Mouse (Mus musculus) liver, embryonic 12.5 days (tissue): ENCODE measurements around the gene Rad54l2. TPM values are rescaled to one million over a fixed set of nuclear protein-coding genes. Genes with fewer than 3 reads are reported as not detected.

Experiments used
- ATAC-seq: fragments of 200-750 bp; cut with Nextera tagmentation; 2 replicates; pipeline ENCODE4 v1.8.0; 2017; ENCODE audit warnings: moderate number of reproducible peaks, mild to moderate bottlenecking, moderate library complexity
- H3K27ac ChIP-seq: fragments of 300-500 bp; sonication (generic); 2 replicates; pipeline ENCODE4 v1.5.1; 2016; ENCODE audit warnings: mild to moderate bottlenecking
- H3K27me3 ChIP-seq: fragments of 300-500 bp; sonication (generic); replicated peaks from 2 replicates; pipeline ENCODE4 v1.6.1; 2016; ENCODE audit warnings: mild to moderate bottlenecking, moderate library complexity
- H3K36me3 ChIP-seq: fragments of 300-500 bp; sonication (generic); 2 replicates; pipeline ENCODE4 v1.6.1; 2016; ENCODE audit warnings: mild to moderate bottlenecking, moderate library complexity
- H3K4me1 ChIP-seq: fragments of 300-500 bp; sonication (generic); 2 replicates; pipeline ENCODE4 v1.6.1; 2016
- H3K4me2 ChIP-seq: fragments of 300-500 bp; sonication (generic); 2 replicates; pipeline ENCODE4 v1.6.1; 2016; ENCODE audit warnings: mild to moderate bottlenecking, moderate library complexity
- H3K4me3 ChIP-seq: fragments of 300-500 bp; sonication (generic); 2 replicates; pipeline ENCODE4 v1.5.1; 2016; ENCODE audit warnings: mild to moderate bottlenecking, moderate library complexity
- H3K9ac ChIP-seq: fragments of 300-500 bp; sonication (generic); 2 replicates; pipeline ENCODE4 v1.6.1; 2016; ENCODE audit warnings: mild to moderate bottlenecking, moderate library complexity
- H3K9me3 ChIP-seq: fragments of 300-500 bp; sonication (generic); replicated peaks from 2 replicates; pipeline ENCODE4 v1.6.1; 2016; ENCODE audit warnings: mild to moderate bottlenecking, moderate library complexity
- WGBS: fragments of 180-500 bp; shearing (Covaris S2); methylation state at CpG from one replicate; pipeline ENCODE4 v1.1.7; 2016; ENCODE audit not compliant: insufficient replicate concordance; 5-methylcytosine and 5-hydroxymethylcytosine counted together
- polyA plus RNA-seq: library from polyadenylated mRNA; unstranded; fragments of >200 nt; fragmentation: Nextera tagmentation; extraction: Ambion mirVana; gene quantifications from 2 replicates; pipeline ENCODE4 v1.2.1, GENCODE M21; 2016

Gene Rad54l2
- polyA plus RNA-seq, 1 experiment from 2014 or later, result 3.9 TPM

- ATAC-seq, result no peak
- peaks cover 41% of the 10 kb centered on the region for H3K4me1 ChIP-seq
- no peak overlapping the region for H3K27ac ChIP-seq
- no peaks in the 10 kb centered on the region for H3K27me3 ChIP-seq
- H3K36me3 ChIP-seq, result no peaks in the 10 kb centered on the region
- 69% methylated on average over 3 of the region's 3 CpGs for WGBS
- no peak overlapping the region for H3K4me2 ChIP-seq
- no peak overlapping the region for H3K9ac ChIP-seq
- H3K9me3 ChIP-seq, result no peaks in the 10 kb centered on the region
- H3K4me3 ChIP-seq, result no peak overlapping the region
These were observed 3.8 kb downstream of the Rad54l2 start for GRCm38 (mm10) chr9:106785206-106785605.

GRCm38 (mm10) chr9:106783554-106783953, 5.4 kb downstream of the Rad54l2 start:
- H3K27me3 ChIP-seq, result no peaks in the 10 kb centered on the region
- no peak overlapping the region for H3K4me2 ChIP-seq
- H3K9ac ChIP-seq, result no peak overlapping the region
- no peak overlapping the region for H3K4me3 ChIP-seq
- ATAC-seq, result no peak
- no peaks in the 10 kb centered on the region for H3K9me3 ChIP-seq
- H3K4me1 ChIP-seq, result peaks cover 36% of the 10 kb centered on the region
- H3K27ac ChIP-seq, result no peak overlapping the region
- WGBS, result 85% methylated on average over 2 of the region's 2 CpGs
- H3K36me3 ChIP-seq, result no peaks in the 10 kb centered on the region

GRCm38 (mm10) chr9:106780086-106780485, 8.9 kb downstream of the Rad54l2 start:
- no peak overlapping the region for H3K4me3 ChIP-seq
- H3K4me1 ChIP-seq, result peaks cover 18% of the 10 kb centered on the region
- H3K36me3 ChIP-seq, result no peaks in the 10 kb centered on the region
- no peak overlapping the region for H3K9ac ChIP-seq
- H3K27me3 ChIP-seq, result no peaks in the 10 kb centered on the region
- H3K27ac ChIP-seq, result no peak overlapping the region
- no peaks in the 10 kb centered on the region for H3K9me3 ChIP-seq
- no peak overlapping the region for H3K4me2 ChIP-seq
- 87% methylated on average over 3 of the region's 3 CpGs for WGBS
- ATAC-seq, result no peak

- no peaks in the 10 kb centered on the region for H3K9me3 ChIP-seq
- no peak for ATAC-seq
- no peak overlapping the region for H3K4me2 ChIP-seq
- peaks cover 21% of the 10 kb centered on the region for H3K4me1 ChIP-seq
- H3K9ac ChIP-seq, result no peak overlapping the region
- no peak overlapping the region for H3K4me3 ChIP-seq
- 76% methylated on average over 4 of the region's 4 CpGs for WGBS
- no peak overlapping the region for H3K27ac ChIP-seq
- H3K36me3 ChIP-seq, result no peaks in the 10 kb centered on the region
- H3K27me3 ChIP-seq, result no peaks in the 10 kb centered on the region
These were observed 10.7 kb downstream of the Rad54l2 start for GRCm38 (mm10) chr9:106778319-106778718.

- Histone ChIP-seq H3K36me3 (no peaks in the 10 kb centered on the region), H3K4me1 (peaks cover 27% of the 10 kb centered on the region), H3K4me2 (no peak overlapping the region), H3K27ac (no peak overlapping the region), H3K4me3 (no peak overlapping the region), H3K9me3 (no peaks in the 10 kb centered on the region), H3K27me3 (no peaks in the 10 kb centered on the region), H3K9ac (no peak overlapping the region)
- 78% methylated on average over 3 of the region's 3 CpGs for WGBS
- ATAC-seq, result no peak
These were observed 11.6 kb downstream of the Rad54l2 start for GRCm38 (mm10) chr9:106777423-106777822.

GRCm38 (mm10) chr9:106776116-106776515, 12.9 kb downstream of the Rad54l2 start:
- Histone ChIP-seq H3K9me3 (no peaks in the 10 kb centered on the region), H3K9ac (no peak overlapping the region), H3K27ac (no peak overlapping the region), H3K36me3 (no peaks in the 10 kb centered on the region), H3K4me2 (no peak overlapping the region), H3K4me3 (no peak overlapping the region), H3K4me1 (peaks cover 36% of the 10 kb centered on the region), H3K27me3 (no peaks in the 10 kb centered on the region)
- WGBS, result 36% methylated on average over 1 of the region's 1 CpGs
- ATAC-seq, result peak; percentile 60; the same call in 1 of the 2 replicates

GRCm38 (mm10) chr9:106771770-106772169, 17.2 kb downstream of the Rad54l2 start:
- no peak overlapping the region for H3K4me2 ChIP-seq
- ATAC-seq, result peak; percentile 68
- H3K4me3 ChIP-seq, result no peak overlapping the region
- peak overlapping the region; percentile 63; the same call in 1 of the 2 replicates for H3K27ac ChIP-seq
- H3K27me3 ChIP-seq, result no peaks in the 10 kb centered on the region
- WGBS, result 85% methylated on average over 2 of the region's 2 CpGs
- H3K36me3 ChIP-seq, result no peaks in the 10 kb centered on the region
- H3K4me1 ChIP-seq, result peaks cover 56% of the 10 kb centered on the region
- H3K9ac ChIP-seq, result no peak overlapping the region
- H3K9me3 ChIP-seq, result no peaks in the 10 kb centered on the region

GRCm38 (mm10) chr9:106770216-106770615, 18.8 kb downstream of the Rad54l2 start:
- peak; percentile 76 for ATAC-seq
- no peak overlapping the region for H3K4me3 ChIP-seq

GRCm38 (mm10) chr9:106769781-106770180, 19.2 kb downstream of the Rad54l2 start:
- H3K4me2 ChIP-seq, result 0 out of 2 replicates have a peak overlapping the region, but pooled peaks have one; percentile 1
- no peaks in the 10 kb centered on the region for H3K27me3 ChIP-seq

More at GRCm38 (mm10) chr9:106770216-106770615, 18.8 kb downstream of the Rad54l2 start:
- Histone ChIP-seq H3K27ac (no peak overlapping the region), H3K4me1 (peaks cover 46% of the 10 kb centered on the region), H3K9me3 (no peaks in the 10 kb centered on the region), H3K9ac (no peak overlapping the region), H3K4me2 (0 out of 2 replicates have a peak overlapping the region, but pooled peaks have one; percentile 1), H3K36me3 (no peaks in the 10 kb centered on the region), H3K27me3 (no peaks in the 10 kb centered on the region)
- 44% methylated on average over 3 of the region's 3 CpGs for WGBS

GRCm38 (mm10) chr9:106756421-106756820, 32.6 kb downstream of the Rad54l2 start:
- ATAC-seq, result no peak
- no peaks in the 10 kb centered on the region for H3K9me3 ChIP-seq
- H3K36me3 ChIP-seq, result peaks cover 26% of the 10 kb centered on the region
- H3K4me1 ChIP-seq, result no peaks in the 10 kb centered on the region
- no peak overlapping the region for H3K9ac ChIP-seq
- H3K27me3 ChIP-seq, result no peaks in the 10 kb centered on the region
- no peak overlapping the region for H3K4me3 ChIP-seq
- 84% methylated on average over 9 of the region's 9 CpGs for WGBS
- no peak overlapping the region for H3K27ac ChIP-seq
- H3K4me2 ChIP-seq, result no peak overlapping the region

More at GRCm38 (mm10) chr9:106769781-106770180, 19.2 kb downstream of the Rad54l2 start:
- Histone ChIP-seq H3K4me3 (no peak overlapping the region), H3K36me3 (no peaks in the 10 kb centered on the region), H3K4me1 (peaks cover 46% of the 10 kb centered on the region), H3K9ac (no peak overlapping the region), H3K9me3 (no peaks in the 10 kb centered on the region), H3K27ac (no peak overlapping the region)
- WGBS, result 78% methylated on average over 5 of the region's 5 CpGs
- ATAC-seq, result no peak

GRCm38 (mm10) chr9:106755776-106756175, 33.2 kb downstream of the Rad54l2 start:
- Histone ChIP-seq H3K9ac (no peak overlapping the region), H3K36me3 (peaks cover 26% of the 10 kb centered on the region), H3K9me3 (no peaks in the 10 kb centered on the region), H3K4me1 (no peaks in the 10 kb centered on the region), H3K27me3 (no peaks in the 10 kb centered on the region), H3K4me3 (no peak overlapping the region), H3K27ac (no peak overlapping the region), H3K4me2 (no peak overlapping the region)
- ATAC-seq, result no peak
- WGBS, result 73% methylated on average over 4 of the region's 4 CpGs

GRCm38 (mm10) chr9:106754311-106754710, 34.7 kb downstream of the Rad54l2 start:
- H3K36me3 ChIP-seq, result peaks cover 29% of the 10 kb centered on the region
- no peak overlapping the region for H3K27ac ChIP-seq
- H3K9me3 ChIP-seq, result no peaks in the 10 kb centered on the region
- H3K4me2 ChIP-seq, result no peak overlapping the region
- H3K27me3 ChIP-seq, result no peaks in the 10 kb centered on the region
- ATAC-seq, result no peak
- no peaks in the 10 kb centered on the region for H3K4me1 ChIP-seq
- WGBS, result 71% methylated on average over 2 of the region's 2 CpGs
- H3K9ac ChIP-seq, result no peak overlapping the region
- no peak overlapping the region for H3K4me3 ChIP-seq

- no peak overlapping the region for H3K27ac ChIP-seq
- H3K4me1 ChIP-seq, result no peaks in the 10 kb centered on the region
- H3K9ac ChIP-seq, result no peak overlapping the region
- H3K4me3 ChIP-seq, result no peak overlapping the region
- peaks cover 25% of the 10 kb centered on the region for H3K36me3 ChIP-seq
- ATAC-seq, result no peak
- no peaks in the 10 kb centered on the region for H3K9me3 ChIP-seq
- WGBS, result 88% methylated on average over 5 of the region's 5 CpGs
- H3K4me2 ChIP-seq, result no peak overlapping the region
- H3K27me3 ChIP-seq, result no peaks in the 10 kb centered on the region
These were observed 36.9 kb downstream of the Rad54l2 start for GRCm38 (mm10) chr9:106752135-106752534.
